Mouse (Mus musculus) hindbrain, postnatal 0 days (tissue): ENCODE data around the gene Itgb4. TPM values are rescaled to one million over a fixed set of nuclear protein-coding genes. Genes with fewer than 3 reads are reported as not detected.

Experiments used
- ATAC-seq: fragments of 200-750 bp; cut with Nextera tagmentation; 2 replicates; pipeline ENCODE4 v1.8.0; 2017; ENCODE audit warnings: mild to moderate bottlenecking, moderate TSS enrichment, moderate library complexity
- DNase-seq: peaks from one replicate; pipeline ENCODE4 v3.0.0-alpha.2; 2015; ENCODE audit warnings: low spot score
- H3K27ac ChIP-seq: fragments of 300-500 bp; sonication (generic); 2 replicates; pipeline ENCODE4 v1.5.1; 2014; ENCODE audit warnings: mild to moderate bottlenecking
- H3K27me3 ChIP-seq: fragments of 300-500 bp; sonication (generic); 2 replicates; pipeline ENCODE4 v1.6.1; 2014; ENCODE audit warnings: low read length, mixed read lengths; ENCODE audit not compliant: insufficient read depth
- H3K36me3 ChIP-seq: fragments of 300-500 bp; sonication (generic); 2 replicates; pipeline ENCODE4 v1.6.1; 2014; ENCODE audit warnings: low read length, mixed read lengths; ENCODE audit not compliant: insufficient read depth
- H3K4me1 ChIP-seq: fragments of 300-500 bp; sonication (generic); 2 replicates; pipeline ENCODE4 v1.6.1; 2014; ENCODE audit warnings: antibody characterized with exemption, low read length, mixed read lengths; ENCODE audit not compliant: insufficient read depth
- H3K4me2 ChIP-seq: fragments of 300-500 bp; sonication (generic); 2 replicates; pipeline ENCODE4 v1.6.1; 2014; ENCODE audit warnings: low read depth, mild to moderate bottlenecking, low read length, moderate library complexity, mixed read lengths
- H3K4me3 ChIP-seq: fragments of 300-500 bp; sonication (generic); 2 replicates; pipeline ENCODE4 v1.5.1; 2014; ENCODE audit warnings: low read length
- H3K9ac ChIP-seq: fragments of 300-500 bp; sonication (generic); replicated peaks from 2 replicates; pipeline ENCODE4 v1.6.1; 2014; ENCODE audit warnings: mild to moderate bottlenecking, low read length, moderate library complexity, mixed read lengths
- H3K9me3 ChIP-seq: fragments of 300-500 bp; sonication (generic); 2 replicates; pipeline ENCODE4 v1.6.1; 2016; ENCODE audit warnings: low read length, mixed read lengths
- CTCF ChIP-seq: IDR thresholded peaks from 2 replicates; pipeline ENCODE4 v1.5.1; 2016; ENCODE audit warnings: antibody characterized with exemption, control low read depth, low read depth
- WGBS: fragments of 180-500 bp; shearing (Covaris S2); extraction: QIAGEN DNeasy Blood & Tissue Kit; methylation state at CpG from one replicate; pipeline ENCODE4 v1.1.7; 2014; 5-methylcytosine and 5-hydroxymethylcytosine counted together
- polyA plus RNA-seq: library from polyadenylated mRNA; unstranded; fragments of >200 nt; fragmentation: Nextera tagmentation; extraction: Ambion mirVana; gene quantifications from 2 replicates; pipeline ENCODE4 v1.2.1, GENCODE M21; 2015
- total RNA-seq: library from RNA; depleted of rRNA; stranded (reverse); fragments of >200 nt; gene quantifications from 2 replicates; pipeline ENCODE4 v1.2.3, GENCODE M21; 2014; rRNA removed

Gene Itgb4
- total and polyA plus RNA-seq, 2 experiments from 2014 or later, result 2.2 to 3.1 TPM

- Histone ChIP-seq H3K4me3 (no peak overlapping the region), H3K27ac (no peak overlapping the region), H3K9ac (no peak overlapping the region), H3K36me3 (peaks cover 79% of the 10 kb centered on the region), H3K4me1 (no peaks in the 10 kb centered on the region), H3K4me2 (no peak overlapping the region), H3K9me3 (no peaks in the 10 kb centered on the region), H3K27me3 (no peaks in the 10 kb centered on the region)
- no peak for TF ChIP-seq CTCF
- ATAC-seq (no peak), DNase-seq (no peak)
- 87% methylated on average over 11 of the region's 11 CpGs for WGBS
Measured at GRCm38 (mm10) chr11:116055873-116056272, 81.4 kb downstream of the Itgb4 start.

GRCm38 (mm10) chr11:116057237-116057881 lies 82.8 kb downstream of the Itgb4 start:
- Histone ChIP-seq H3K27ac (no peak overlapping the region), H3K36me3 (peaks cover 78% of the 10 kb centered on the region), H3K27me3 (no peaks in the 10 kb centered on the region), H3K9me3 (no peaks in the 10 kb centered on the region), H3K4me1 (no peaks in the 10 kb centered on the region), H3K9ac (no peak overlapping the region), H3K4me3 (no peak overlapping the region), H3K4me2 (no peak overlapping the region)
- DNase-seq, result no peak
- no peak for TF ChIP-seq CTCF
- 85% methylated on average over 4 of the region's 4 CpGs for WGBS
- ATAC-seq, result no peak

Other genes with a start within 250 kb of the Itgb4 start
- gene Tmem94, start 209.3 kb upstream of the Itgb4 start, total RNA-seq, result 42.4 and 42.6 TPM in 2 replicates
- 12.5 and 16.1 TPM in 2 replicates for gene Tmem94, start 209.3 kb upstream of the Itgb4 start, polyA plus RNA-seq
- 24.4 and 39.2 TPM in 2 replicates for gene Caskin2, start 161.1 kb upstream of the Itgb4 start, total RNA-seq
- gene Caskin2, start 161.1 kb upstream of the Itgb4 start, polyA plus RNA-seq, result 7.7 and 8.0 TPM in 2 replicates
- gene Tsen54, start 160.0 kb upstream of the Itgb4 start, total RNA-seq, result 22.5 and 34.6 TPM in 2 replicates
- 18.0 and 18.8 TPM in 2 replicates for gene Tsen54, start 160.0 kb upstream of the Itgb4 start, polyA plus RNA-seq
- gene Llgl2, start 150.7 kb upstream of the Itgb4 start, total RNA-seq, result 1.6 and 2.1 TPM in 2 replicates
- gene Llgl2, start 150.7 kb upstream of the Itgb4 start, polyA plus RNA-seq, result 1.5 and 1.8 TPM in 2 replicates
- gene Myo15b, start 116.3 kb upstream of the Itgb4 start, total RNA-seq, result 0.29 and 0.63 TPM in 2 replicates
- gene Myo15b, start 116.3 kb upstream of the Itgb4 start, polyA plus RNA-seq, result 0.20 and 0.45 TPM in 2 replicates
- gene Smim5, start 74.7 kb upstream of the Itgb4 start, total RNA-seq, result 2.0 and 2.5 TPM in 2 replicates
- 2.7 and 3.7 TPM in 2 replicates for gene Smim5, start 74.7 kb upstream of the Itgb4 start, polyA plus RNA-seq
- not detected in 2 replicates for gene Smim6, start 62.7 kb upstream of the Itgb4 start, total RNA-seq
- 0.35 and 0.43 TPM in 2 replicates for gene Smim6, start 62.7 kb upstream of the Itgb4 start, polyA plus RNA-seq
- 46.4 and 52.8 TPM in 2 replicates for gene Sap30bp, start 41.4 kb upstream of the Itgb4 start, total RNA-seq
- 39.2 and 42.8 TPM in 2 replicates for gene Sap30bp, start 41.4 kb upstream of the Itgb4 start, polyA plus RNA-seq
- gene Recql5, start 41.2 kb upstream of the Itgb4 start, total RNA-seq, result 11.4 and 14.3 TPM in 2 replicates
- 7.9 and 9.9 TPM in 2 replicates for gene Recql5, start 41.2 kb upstream of the Itgb4 start, polyA plus RNA-seq
- 51.5 and 52.3 TPM in 2 replicates for gene Galk1, start 38.0 kb downstream of the Itgb4 start, total RNA-seq
- 60.3 and 61.7 TPM in 2 replicates for gene Galk1, start 38.0 kb downstream of the Itgb4 start, polyA plus RNA-seq
- gene H3f3b, start 53.3 kb downstream of the Itgb4 start, total RNA-seq, result 603 and 627 TPM in 2 replicates
- gene H3f3b, start 53.3 kb downstream of the Itgb4 start, polyA plus RNA-seq, result 2,179 and 2,253 TPM in 2 replicates
- gene Unk, start 55.6 kb downstream of the Itgb4 start, total RNA-seq, result 47.1 and 50.2 TPM in 2 replicates
- gene Unk, start 55.6 kb downstream of the Itgb4 start, polyA plus RNA-seq, result 22.8 and 24.5 TPM in 2 replicates
- gene Unc13d, start 103.3 kb downstream of the Itgb4 start, total RNA-seq, result 0.65 and 1.3 TPM in 2 replicates
- 0.65 and 0.96 TPM in 2 replicates for gene Unc13d, start 103.3 kb downstream of the Itgb4 start, polyA plus RNA-seq
- gene Wbp2, start 112.3 kb downstream of the Itgb4 start, total RNA-seq, result 146 and 171 TPM in 2 replicates
- 206 and 234 TPM in 2 replicates for gene Wbp2, start 112.3 kb downstream of the Itgb4 start, polyA plus RNA-seq
- 14.2 and 17.0 TPM in 2 replicates for gene Trim47, start 152.5 kb downstream of the Itgb4 start, total RNA-seq
- 9.5 and 10.1 TPM in 2 replicates for gene Trim47, start 152.5 kb downstream of the Itgb4 start, polyA plus RNA-seq
- 8.2 and 9.6 TPM in 2 replicates for gene Trim65, start 156.4 kb downstream of the Itgb4 start, total RNA-seq
- gene Trim65, start 156.4 kb downstream of the Itgb4 start, polyA plus RNA-seq, result 2.4 TPM in 2 replicates
- gene Mrpl38, start 164.2 kb downstream of the Itgb4 start, total RNA-seq, result 83.9 and 94.0 TPM in 2 replicates
- gene Mrpl38, start 164.2 kb downstream of the Itgb4 start, polyA plus RNA-seq, result 71.9 and 73.3 TPM in 2 replicates
- gene Fbf1, start 193.5 kb downstream of the Itgb4 start, total RNA-seq, result 68.1 and 73.5 TPM in 2 replicates
- gene Fbf1, start 193.5 kb downstream of the Itgb4 start, polyA plus RNA-seq, result 33.8 and 35.3 TPM in 2 replicates
- 66.6 and 74.8 TPM in 2 replicates for gene Ten1, start 224.1 kb downstream of the Itgb4 start, total RNA-seq
- gene Ten1, start 224.1 kb downstream of the Itgb4 start, polyA plus RNA-seq, result 101 and 110 TPM in 2 replicates
- gene Acox1, start 224.3 kb downstream of the Itgb4 start, total RNA-seq, result 109 and 112 TPM in 2 replicates
- 63.4 and 65.0 TPM in 2 replicates for gene Acox1, start 224.3 kb downstream of the Itgb4 start, polyA plus RNA-seq